Mouse (Mus musculus) left cerebral cortex, postnatal 36 days (tissue): Measurements from ENCODE around the gene Aldob. TPM values are rescaled to one million over a fixed set of nuclear protein-coding genes. Genes with fewer than 3 reads are reported as not detected.

ENCODE experiments used
- DNase-seq, 2 experiments: peaks; one replicate each; pipeline ENCODE4 v3.0.0; 2021 to 2022; ENCODE audit warnings: low spot score in 2 of 2, mixed read lengths in 1 of 2
- intact Hi-C: fragments of 180-260 bp; cut with DNase I; formaldehyde crosslinking; loops from one replicate; pipeline ENCODE4 v1.15.1; 2025
- total RNA-seq, 2 experiments: library from RNA; stranded (reverse); gene quantifications; 2 replicates each; pipeline ENCODE4 v1.2.3; 2021

Gene Aldob
- 1 to 10 TPM; 1.4 to 2.2 TPM for total RNA-seq

GRCm38 (mm10) chr4:49549383-49549782 lies at the start of gene Aldob:
TSS of gene Aldob (minus strand) at chr4:49549546.
- no peak for DNase-seq
- intact Hi-C loops: no loop called here

- intact Hi-C loops: no loop called here
- DNase-seq: peak; percentile 80 to 86
Observed at GRCm38 (mm10) chr4:49597183-49598100, 48.1 kb upstream of the Aldob start, which contains the start of gene Tmem246. TSS of gene Tmem246 (minus strand) at chr4:49597876.

GRCm38 (mm10) chr4:49596846-49597182 lies 47.5 kb upstream of the Aldob start:
- no peak for DNase-seq
- intact Hi-C loops: no loop called here

- intact Hi-C loops: no loop called here
Observed at GRCm38 (mm10) chr4:49590152-49590551, 40.8 kb upstream of the Aldob start.

GRCm38 (mm10) chr4:49586811-49587210 lies 37.5 kb upstream of the Aldob start:
- intact Hi-C loops: no loop called here
- no peak for DNase-seq

More at GRCm38 (mm10) chr4:49590152-49590551, 40.8 kb upstream of the Aldob start:
- DNase-seq: no peak

GRCm38 (mm10) chr4:49585524-49586101 lies 36.3 kb upstream of the Aldob start:
- no peak for DNase-seq
- intact Hi-C loops: no loop called here

- no peak for DNase-seq
- intact Hi-C loops: no loop called here
Observed at GRCm38 (mm10) chr4:49583965-49584831, 34.9 kb upstream of the Aldob start.

- intact Hi-C loops: no loop called here
- DNase-seq: no peak
Observed at GRCm38 (mm10) chr4:49581256-49581655, 31.9 kb upstream of the Aldob start.

GRCm38 (mm10) chr4:49572194-49572593 lies 22.8 kb upstream of the Aldob start:
- no peak for DNase-seq
- intact Hi-C loops: no loop called here

- peak; percentile 46 to 61 for DNase-seq
- intact Hi-C loops: loop anchor here (1.0 kb wide), 1 partner anchor 60 kb away; no protein-coding TSS in a partner anchor
Observed at GRCm38 (mm10) chr4:49567613-49568012, 18.3 kb upstream of the Aldob start.

GRCm38 (mm10) chr4:49559915-49560772 lies 10.8 kb upstream of the Aldob start:
- peak; percentile 33 to 37 for DNase-seq
- intact Hi-C loops: no loop called here

- intact Hi-C loops: no loop called here
- no peak for DNase-seq
Observed at GRCm38 (mm10) chr4:49558181-49558580, 8.8 kb upstream of the Aldob start.

- no peak for DNase-seq
- intact Hi-C loops: no loop called here
Observed at GRCm38 (mm10) chr4:49557375-49557774, 8.0 kb upstream of the Aldob start.

- intact Hi-C loops: no loop called here
- no peak for DNase-seq
Observed at GRCm38 (mm10) chr4:49553380-49553779, 4.0 kb upstream of the Aldob start.

GRCm38 (mm10) chr4:49547544-49548219 lies 1.7 kb downstream of the Aldob start:
- no peak for DNase-seq
- intact Hi-C loops: no loop called here

- intact Hi-C loops: no loop called here
- no peak for DNase-seq
Observed at GRCm38 (mm10) chr4:49546873-49547543, 2.3 kb downstream of the Aldob start.

- no peak for DNase-seq
- intact Hi-C loops: no loop called here
Observed at GRCm38 (mm10) chr4:49546026-49546425, 3.3 kb downstream of the Aldob start.

- intact Hi-C loops: no loop called here
- DNase-seq: no peak
Observed at GRCm38 (mm10) chr4:49540966-49541365, 8.4 kb downstream of the Aldob start.
